Mouse (Mus musculus) yolk sac, embryonic 10.5 days (tissue): ENCODE measurements around the gene Plpp1.

Experiments
- DNase-seq: peaks from one replicate; pipeline ENCODE4 v3.0.0-alpha.2; 2017; ENCODE audit warnings: low spot score

The Plpp1 gene

DNA sequence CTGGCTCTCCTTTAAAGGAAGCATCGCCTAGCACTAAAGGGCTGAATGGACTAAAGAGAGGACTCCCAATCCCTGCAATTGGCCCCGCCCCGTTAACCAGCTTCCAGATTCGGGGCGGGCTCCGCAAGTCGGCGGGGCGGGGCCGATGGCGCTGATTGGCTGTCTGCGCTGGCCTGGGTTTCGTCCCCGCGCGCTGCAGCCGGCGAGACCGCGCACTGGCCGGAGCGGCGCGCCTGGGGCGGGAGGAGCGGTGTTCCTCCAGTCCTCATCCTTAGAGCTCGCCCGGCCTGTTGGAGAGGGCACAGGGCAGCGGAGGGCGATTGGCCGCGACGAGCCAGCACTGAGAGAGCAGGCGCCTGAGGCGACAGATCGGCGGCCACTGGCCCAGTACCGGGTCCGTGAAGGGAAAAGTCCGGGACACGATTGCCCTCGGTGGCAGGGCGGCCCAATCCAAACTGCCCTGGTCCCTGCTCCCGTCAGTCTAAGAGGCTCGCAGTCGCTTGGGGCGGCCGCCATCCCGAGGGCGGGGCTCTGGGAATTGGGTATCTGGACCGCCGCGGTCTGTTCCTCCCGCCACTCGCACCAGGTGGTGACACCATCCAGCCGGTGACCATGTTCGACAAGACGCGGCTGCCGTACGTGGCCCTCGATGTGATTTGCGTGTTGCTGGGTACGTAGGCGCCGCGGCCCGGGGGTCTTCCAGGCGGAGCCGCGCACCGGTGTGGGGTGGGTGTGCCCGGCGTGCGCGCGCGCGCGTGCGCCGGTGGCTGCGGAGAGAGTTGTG, at the start of gene Plpp1:
Gene Plpp1, plus strand, starts transcription at position 196 of the 784 bp plus-strand sequence.
- peak; percentile 94 for DNase-seq

DNA sequence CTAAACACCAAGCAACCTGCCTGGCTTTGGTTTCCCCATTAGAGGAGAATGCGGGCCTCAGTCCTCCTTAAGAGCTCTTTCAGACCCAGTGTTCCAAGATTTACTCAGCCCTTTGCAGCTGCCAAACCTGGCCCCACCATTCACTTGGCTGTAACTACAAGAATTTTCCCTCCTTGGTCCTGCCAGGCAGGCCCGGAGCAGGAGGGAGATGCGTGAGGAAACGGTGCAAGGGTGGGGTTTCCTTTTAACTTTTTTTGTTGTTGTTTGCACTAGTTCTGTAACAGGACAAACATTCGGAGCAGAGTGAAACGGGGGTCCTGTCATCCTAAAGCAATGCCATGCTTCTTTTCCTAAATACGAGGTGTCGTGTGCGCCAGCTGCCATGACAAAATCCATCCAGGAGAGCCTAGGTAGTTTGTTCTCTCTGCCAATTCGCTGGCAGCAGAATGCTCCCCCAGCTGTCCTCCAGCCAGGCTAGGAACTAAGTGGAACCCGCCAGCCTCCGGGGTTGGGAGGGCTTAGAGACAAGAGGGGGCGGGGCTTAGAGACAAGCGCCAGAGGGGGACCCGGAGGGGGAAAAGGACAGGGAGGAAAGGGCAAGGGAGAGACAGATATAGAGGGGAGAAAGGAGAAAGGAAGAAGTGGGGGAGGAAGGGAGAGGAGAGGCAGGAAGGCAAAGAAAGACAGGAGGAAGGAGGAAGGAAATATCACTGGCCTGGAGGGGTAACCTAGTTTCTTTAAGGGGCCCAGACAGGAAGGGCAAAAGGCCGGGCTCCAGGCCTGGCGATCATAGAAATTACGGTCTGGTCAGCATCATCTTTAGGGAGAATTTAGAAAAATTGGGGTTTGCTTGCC, 48.9 kb upstream of the Plpp1 start:
- peak; percentile 62 for DNase-seq

- DNase-seq = no peak
These were observed 48.1 kb upstream of the Plpp1 start for GRCm38 (mm10) chr13:112752309-112752975.

GRCm38 (mm10) chr13:112753522-112753921, 47.1 kb upstream of the Plpp1 start:
- DNase-seq = no peak

DNA sequence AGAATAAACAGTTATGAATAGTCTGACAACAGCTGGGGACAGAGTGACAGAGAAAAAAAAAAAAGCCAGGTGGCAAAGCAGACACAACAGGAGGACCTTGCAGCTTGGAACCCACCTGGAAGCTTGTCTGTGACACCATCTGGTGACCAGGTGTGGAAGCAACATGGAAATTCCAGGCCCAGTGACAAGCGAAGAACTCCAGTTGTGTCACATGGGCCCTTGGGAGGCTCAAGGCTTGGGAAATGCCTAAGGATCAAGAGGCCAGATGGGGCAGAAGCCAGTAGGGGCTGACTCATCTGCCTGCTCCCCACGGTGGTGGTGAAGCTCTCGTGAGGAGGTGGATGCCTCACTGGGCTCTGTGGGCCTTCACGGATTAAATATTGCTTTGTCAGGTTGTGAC, 45.7 kb upstream of the Plpp1 start:
- no peak for DNase-seq

GRCm38 (mm10) chr13:112755507-112756010, 45.0 kb upstream of the Plpp1 start:
- no peak for DNase-seq

- no peak for DNase-seq
These were observed 43.2 kb upstream of the Plpp1 start for GRCm38 (mm10) chr13:112757395-112757794.

DNA sequence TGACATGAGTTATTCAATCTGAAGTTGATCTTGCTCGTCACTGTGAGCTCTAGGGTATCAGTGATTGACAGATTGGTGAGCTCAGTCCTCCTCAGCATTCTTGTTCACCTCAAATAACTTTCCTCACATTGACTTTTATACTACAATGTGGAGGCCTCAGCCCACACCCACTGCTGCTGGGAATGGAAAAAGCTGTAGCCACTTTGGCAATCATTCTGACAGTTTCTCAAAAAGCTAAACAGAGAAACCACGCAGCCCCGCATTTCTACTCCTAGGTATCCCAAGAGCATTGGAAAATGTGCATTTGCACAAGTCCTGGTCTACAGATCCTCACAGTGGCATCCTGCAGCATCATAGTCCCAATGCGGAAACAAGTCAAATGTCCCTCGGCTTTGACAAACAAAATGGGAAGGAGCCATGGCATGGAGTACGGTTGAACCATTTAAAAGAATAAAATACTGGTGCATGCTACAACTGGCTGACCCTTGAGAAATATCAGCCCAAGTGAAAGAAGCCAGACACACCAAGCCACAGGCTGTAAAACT, 42.0 kb upstream of the Plpp1 start:
- no peak for DNase-seq

- DNase-seq = no peak
These were observed 41.2 kb upstream of the Plpp1 start for GRCm38 (mm10) chr13:112759364-112759763.

GRCm38 (mm10) chr13:112759777-112760537, 40.6 kb upstream of the Plpp1 start:
- DNase-seq = no peak

GRCm38 (mm10) chr13:112760538-112760881, 40.1 kb upstream of the Plpp1 start:
- no peak for DNase-seq

GRCm38 (mm10) chr13:112761787-112762186, 38.8 kb upstream of the Plpp1 start:
- no peak for DNase-seq

- DNase-seq = no peak
These were observed 38.0 kb upstream of the Plpp1 start for GRCm38 (mm10) chr13:112762548-112762947.

DNA sequence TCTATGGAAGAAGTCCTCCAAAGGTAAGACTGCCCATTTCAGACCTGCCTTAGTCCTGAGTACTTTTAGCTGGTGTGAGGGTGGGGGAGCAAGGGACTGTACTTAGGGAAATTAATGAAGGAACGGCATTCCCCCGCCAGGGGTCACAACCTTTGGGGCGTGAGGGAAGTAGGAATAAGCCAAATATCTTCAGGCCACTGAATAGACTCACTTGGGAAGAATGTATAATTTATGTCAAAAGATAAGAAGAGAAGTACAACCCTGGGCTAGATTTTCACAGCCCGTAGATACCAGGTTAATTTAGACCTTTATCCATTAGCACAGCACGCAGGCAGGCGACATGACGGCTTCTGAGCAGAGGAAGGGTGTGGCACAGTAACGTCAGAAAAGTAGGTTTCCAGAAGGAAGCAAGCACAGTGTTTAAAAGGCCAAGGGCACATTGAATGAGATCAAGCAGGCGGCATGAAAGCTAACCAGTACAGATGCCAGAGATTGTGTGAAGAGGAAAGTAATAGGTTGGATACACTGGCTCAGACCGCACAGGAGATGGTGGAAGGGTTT, 37.0 kb upstream of the Plpp1 start:
- DNase-seq = no peak

GRCm38 (mm10) chr13:112764556-112764955, 36.0 kb upstream of the Plpp1 start:
- DNase-seq = no peak

- DNase-seq = no peak
These were observed 34.9 kb upstream of the Plpp1 start for GRCm38 (mm10) chr13:112765654-112766053.

- DNase-seq = peak; percentile 52
These were observed 29.9 kb upstream of the Plpp1 start for GRCm38 (mm10) chr13:112770528-112771328.

- no peak for DNase-seq
These were observed 29.0 kb upstream of the Plpp1 start for GRCm38 (mm10) chr13:112771447-112772208.

DNA sequence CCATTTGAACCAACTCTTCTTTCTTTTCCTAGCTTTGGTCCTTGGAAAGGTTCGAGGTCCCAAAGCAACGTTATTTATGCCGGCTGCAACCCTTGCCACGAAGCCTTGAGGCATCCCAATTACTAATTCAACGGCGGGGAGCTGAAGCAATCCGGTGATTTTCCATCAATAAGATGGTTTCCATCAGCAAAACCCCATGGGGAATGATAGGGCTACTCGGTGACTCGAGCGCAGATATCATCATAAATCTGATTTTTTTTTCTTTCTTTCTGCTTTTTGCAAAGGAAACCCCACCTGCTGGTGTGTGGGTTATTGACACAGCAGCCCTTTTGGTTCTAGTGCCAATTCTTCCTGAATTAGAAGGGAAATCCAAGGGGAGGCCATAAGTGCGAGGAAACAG, 28.3 kb upstream of the Plpp1 start:
- no peak for DNase-seq
